Mouse (Mus musculus): ENCODE measurements around the gene Gapdh. TPM values are rescaled to one million over a fixed set of nuclear protein-coding genes. Genes with fewer than 3 reads are reported as not detected.

Gapdh gene
- total RNA-seq, 2 experiments from 2014 or later: 7,536 to 8,309 TPM

Small RNAs within 50 kb of the gene (microRNA-seq; reads per million reads assigned to microRNA genes)
- 0 reads per million in 2 experiments for gene Mir3098

Other genes with a start within 250 kb of the Gapdh start
- gene Ptms, start 246.4 kb downstream of the Gapdh start, total RNA-seq (2021): 100 to 1,000 TPM; 273 to 298 TPM
- 100 to 1,000 TPM; 252 to 255 TPM for gene Mlf2, start 235.1 kb downstream of the Gapdh start, total RNA-seq (2021)
- gene Cops7a, start 200.9 kb downstream of the Gapdh start, total RNA-seq (2021): 100 to 1,000 TPM in 1 of 2 experiments, 10 to 100 TPM in 1; 99.9 to 105 TPM
- gene Pianp, start 169.8 kb downstream of the Gapdh start, total RNA-seq (2021): under 1 TPM; 0.61 TPM
- 10 to 100 TPM; 21.9 to 27.4 TPM for gene Zfp384, start 157.3 kb downstream of the Gapdh start, total RNA-seq (2021)
- gene Ing4, start 126.7 kb downstream of the Gapdh start, total RNA-seq (2021): 10 to 100 TPM; 33.4 to 42.7 TPM
- gene Acrbp, start 116.8 kb downstream of the Gapdh start, total RNA-seq (2021): 1 to 10 TPM; 2.7 to 4.7 TPM
- gene Lpar5, start 98.5 kb downstream of the Gapdh start, total RNA-seq (2021): under 1 TPM; 0.16 to 0.41 TPM
- gene Chd4, start 70.5 kb downstream of the Gapdh start, total RNA-seq (2021): 100 to 1,000 TPM; 108 to 125 TPM
- gene Nop2, start 34.6 kb downstream of the Gapdh start, total RNA-seq (2021): 10 to 100 TPM; 16.0 to 21.1 TPM
- gene Iffo1, start 21.2 kb downstream of the Gapdh start, total RNA-seq (2021): 10 to 100 TPM; 50.8 to 60.1 TPM
- 10 to 100 TPM; 28.3 to 41.5 TPM for gene Ncapd2, start 25.2 kb upstream of the Gapdh start, total RNA-seq (2021)
- 100 to 1,000 TPM; 212 to 236 TPM for gene Mrpl51, start 25.3 kb upstream of the Gapdh start, total RNA-seq (2021)
- 1 to 10 TPM; 8.4 to 9.1 TPM for gene Vamp1, start 49.1 kb upstream of the Gapdh start, total RNA-seq (2021)
- 1 to 10 TPM; 2.7 to 3.1 TPM for gene Tapbpl, start 65.4 kb upstream of the Gapdh start, total RNA-seq (2021)
- gene Cd27, start 70.5 kb upstream of the Gapdh start, total RNA-seq (2021): under 1 TPM in 1 of 2 experiments, not detected in 1; 0.14 TPM
- gene Tuba3a, start 119.6 kb upstream of the Gapdh start, total RNA-seq (2021): not detected
- 10 to 100 TPM; 34.0 to 36.1 TPM for gene Ltbr, start 147.4 kb upstream of the Gapdh start, total RNA-seq (2021)
- gene Scnn1a, start 154.2 kb upstream of the Gapdh start, total RNA-seq (2021): under 1 TPM; 0.31 to 0.43 TPM
- gene Tnfrsf1a, start 182.9 kb upstream of the Gapdh start, total RNA-seq (2021): 10 to 100 TPM; 43.8 to 58.8 TPM
- gene Plekhg6, start 214.3 kb upstream of the Gapdh start, total RNA-seq (2021): under 1 TPM in 1 of 2 experiments, not detected in 1; 0.07 TPM

All from gastrocnemius, postnatal 10 days (tissue).